Mouse (Mus musculus) R1 (cell line): Measurements from ENCODE around the gene Clstn2.

Experiments used
- DNase-seq: peaks from one replicate; pipeline ENCODE4 v3.0.0-alpha.2; 2018; ENCODE audit warnings: low read depth, low spot score

The Clstn2 gene

DNA sequence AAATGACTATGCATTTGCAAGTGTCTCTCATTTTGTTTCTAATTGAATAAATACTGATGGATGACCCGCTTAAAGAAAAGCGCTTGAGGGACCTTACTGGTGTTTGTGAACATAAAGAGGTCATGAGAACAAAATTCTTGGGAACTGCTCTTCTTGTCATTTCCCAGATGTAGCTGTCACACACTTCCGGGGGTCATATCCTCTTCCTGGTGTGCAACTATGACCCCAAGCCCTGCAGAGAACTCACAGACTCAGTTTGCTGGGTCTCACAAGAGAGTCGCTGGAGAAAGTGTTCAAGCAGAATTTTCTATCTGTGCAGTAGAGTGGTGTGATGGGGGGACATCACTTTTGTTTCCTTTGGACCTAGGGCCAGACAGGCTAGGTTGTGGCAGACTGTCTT, 442.3 kb downstream of the Clstn2 start:
- DNase-seq, result no peak

DNA sequence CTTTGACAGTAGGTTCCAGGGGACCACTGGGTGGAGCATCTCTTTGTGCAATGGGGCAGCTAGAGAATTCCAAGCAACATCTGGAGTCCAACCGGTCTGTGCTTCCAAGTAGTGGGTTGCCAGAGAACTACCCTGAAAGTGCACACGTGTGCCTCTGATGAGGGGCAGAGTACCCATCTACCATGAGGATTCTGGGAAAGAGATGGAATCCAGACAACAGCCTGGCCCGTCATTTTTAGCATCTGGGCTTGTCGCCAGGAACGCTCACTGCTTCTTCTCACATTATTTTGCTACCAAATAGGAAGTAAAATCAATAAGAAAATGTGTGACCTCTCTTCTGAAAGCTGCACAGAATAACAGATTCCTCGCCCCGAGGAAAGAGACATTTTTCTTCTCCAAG, 462.1 kb downstream of the Clstn2 start:
- DNase-seq, result no peak

DNA sequence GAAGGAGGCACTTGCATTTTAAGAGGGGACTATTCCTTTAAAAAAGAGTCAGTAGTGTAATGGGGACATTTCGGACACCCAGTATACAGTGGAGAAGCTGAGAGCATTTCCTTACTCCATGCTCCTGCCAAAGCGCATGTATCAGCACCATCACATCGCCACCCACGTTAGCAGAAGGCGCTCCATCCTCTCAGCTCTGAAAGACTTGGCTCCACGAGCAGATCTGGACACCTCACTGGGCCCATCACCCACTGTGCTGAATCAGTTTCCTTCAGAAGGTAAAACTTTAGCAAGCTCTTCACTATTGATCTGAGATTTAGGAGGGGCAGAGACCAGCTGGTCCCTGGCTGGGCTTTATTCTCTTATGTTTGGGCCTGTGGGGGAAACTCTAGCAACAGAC, 469.9 kb downstream of the Clstn2 start:
- no peak for DNase-seq

DNA sequence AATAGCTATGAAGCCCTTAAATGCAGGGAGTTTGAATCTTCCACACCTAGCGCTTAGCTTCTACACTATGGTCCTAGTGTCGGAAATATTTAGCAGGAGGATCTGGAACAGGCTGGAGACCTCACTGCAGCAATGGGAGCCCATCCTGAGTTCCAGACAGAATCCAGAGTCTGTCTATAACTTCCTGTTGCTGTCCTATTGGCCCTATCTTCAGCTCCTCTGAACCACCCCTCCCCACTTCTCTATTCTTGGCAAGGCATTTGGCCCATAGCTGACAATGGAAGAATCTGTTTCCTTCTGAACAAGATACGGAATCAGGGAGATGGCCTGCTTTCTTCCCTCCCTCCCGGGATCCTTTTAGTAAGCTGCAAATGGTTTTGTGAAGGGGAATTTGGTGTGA, 488.6 kb downstream of the Clstn2 start:
- no peak for DNase-seq

DNA sequence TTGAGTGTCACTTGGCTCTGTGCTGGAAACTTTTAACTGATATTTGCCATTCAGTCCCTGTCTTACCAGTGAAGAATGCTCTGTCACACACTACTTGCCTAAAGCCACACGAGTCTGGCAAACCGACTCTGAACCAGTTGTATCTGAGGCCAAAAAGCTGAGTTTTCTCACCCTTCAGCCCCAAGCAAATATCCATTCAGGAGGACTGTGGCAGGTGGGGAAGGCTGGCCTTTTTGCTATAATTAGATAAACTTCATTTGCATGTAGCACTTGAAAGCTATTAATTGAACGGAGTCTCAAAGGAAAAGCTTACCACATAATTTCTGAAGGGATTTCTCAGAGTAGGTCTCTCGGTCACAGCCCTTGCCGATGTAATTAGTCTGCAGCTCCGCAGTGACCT, 491.6 kb downstream of the Clstn2 start:
- DNase-seq, result no peak

DNA sequence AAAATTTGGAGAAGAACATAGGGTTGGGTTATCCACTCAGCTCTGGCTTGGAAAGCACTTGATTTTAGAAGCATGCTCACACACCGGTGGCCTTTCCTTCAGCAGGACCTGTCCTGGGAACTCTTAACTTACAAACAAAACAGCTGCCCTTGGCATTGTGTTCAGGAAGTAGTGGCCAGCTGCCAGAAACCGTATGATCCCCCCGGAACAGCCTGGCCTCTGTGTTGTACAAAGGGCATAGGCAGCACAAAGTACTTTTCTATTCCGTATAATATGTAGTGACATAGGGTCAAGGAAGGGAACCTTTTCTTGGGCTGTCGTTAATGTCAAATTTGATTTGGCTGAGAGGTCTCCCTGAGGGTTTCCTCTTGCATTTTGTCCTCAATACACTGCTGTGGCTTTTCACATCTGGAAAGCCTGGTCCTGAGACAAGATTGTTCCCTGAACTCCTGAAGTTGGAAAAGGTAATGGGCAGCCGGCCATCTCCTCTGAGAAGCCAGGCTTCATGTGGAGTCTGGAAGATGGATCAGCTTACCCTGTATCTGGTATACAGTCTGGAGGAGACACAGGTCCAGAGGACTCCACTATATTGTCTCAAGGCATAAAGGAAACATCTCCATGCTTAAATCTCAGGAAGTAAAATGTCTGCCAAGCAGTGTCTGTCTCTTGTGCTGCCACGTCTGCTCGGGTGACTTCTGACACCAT, 494.8 kb downstream of the Clstn2 start:
- DNase-seq, result no peak

DNA sequence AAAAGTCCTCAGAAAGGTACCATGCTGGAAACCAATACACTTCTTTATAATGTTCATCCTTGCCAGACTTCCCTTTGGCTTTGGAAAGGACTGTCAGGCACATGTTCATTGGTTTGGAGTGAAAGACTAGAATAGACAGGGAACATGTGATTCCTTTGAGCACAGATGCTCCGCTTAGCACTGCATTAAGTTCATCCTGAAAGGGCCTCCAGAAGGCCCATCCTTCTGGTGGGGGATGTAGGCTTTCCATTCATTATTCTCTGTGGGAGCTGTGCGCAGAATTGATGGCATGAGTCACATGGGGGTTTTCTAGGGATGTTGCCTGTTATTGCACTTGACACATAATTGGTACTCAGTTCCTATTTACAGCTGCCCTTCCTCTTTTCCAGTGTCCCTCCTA, 498.8 kb downstream of the Clstn2 start:
- no peak for DNase-seq

DNA sequence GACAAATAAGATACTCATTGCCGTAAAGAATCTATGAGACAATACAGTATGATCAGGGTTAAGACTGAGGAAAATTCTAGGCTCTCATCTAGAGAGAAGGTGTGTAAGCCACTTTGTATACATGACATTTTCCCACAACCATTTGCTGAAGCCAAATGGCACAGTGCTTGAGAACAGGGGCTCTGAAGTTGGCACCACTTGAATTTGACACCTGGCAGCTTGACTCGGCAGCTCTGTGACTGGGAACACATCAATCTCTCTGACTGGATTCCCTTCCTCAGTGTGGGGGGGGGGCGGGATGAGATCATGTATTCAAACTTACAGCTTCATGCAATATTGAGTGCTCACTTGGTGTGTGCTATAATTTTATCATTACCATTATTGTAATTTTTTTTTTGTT, 499.7 kb downstream of the Clstn2 start:
- DNase-seq, result no peak

DNA sequence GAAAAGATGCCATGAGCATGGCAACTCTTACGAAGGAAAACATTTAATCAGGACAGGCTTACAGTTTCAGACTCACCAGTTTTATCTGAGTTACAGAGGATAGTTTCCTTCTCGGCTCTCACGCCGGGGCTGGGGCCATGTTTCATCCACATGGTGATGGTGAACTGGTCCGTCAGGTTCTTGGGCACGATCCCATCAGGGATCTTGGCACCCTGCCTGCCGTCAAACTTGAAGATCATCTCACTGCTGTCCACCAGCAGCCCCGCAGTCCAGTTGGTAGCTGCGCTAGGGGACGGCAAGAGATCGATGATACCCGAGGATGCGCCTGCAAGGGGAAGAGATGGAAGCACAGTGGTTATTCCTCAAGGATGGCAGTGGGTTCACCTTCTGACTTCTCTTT, 500.4 kb downstream of the Clstn2 start:
- no peak for DNase-seq

DNA sequence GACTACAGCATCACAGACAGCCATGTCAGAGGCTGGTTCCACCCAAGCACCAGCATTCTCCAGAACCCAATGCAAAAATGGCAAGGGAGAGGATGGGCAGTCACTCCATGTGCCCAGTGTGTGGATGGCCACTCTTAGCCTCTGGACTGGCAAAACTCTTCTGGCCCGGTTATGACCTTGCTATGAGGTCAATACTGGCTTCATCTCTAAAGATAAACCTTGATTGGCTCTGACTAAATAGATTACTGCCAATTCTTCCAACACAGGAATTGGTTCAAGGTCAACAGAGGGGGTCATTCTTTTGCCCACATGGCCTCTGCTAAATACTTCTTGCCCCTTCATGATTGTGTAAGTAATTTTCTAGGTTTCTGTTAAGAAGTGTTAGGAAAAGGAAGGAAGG, 505.1 kb downstream of the Clstn2 start:
- no peak for DNase-seq

DNA sequence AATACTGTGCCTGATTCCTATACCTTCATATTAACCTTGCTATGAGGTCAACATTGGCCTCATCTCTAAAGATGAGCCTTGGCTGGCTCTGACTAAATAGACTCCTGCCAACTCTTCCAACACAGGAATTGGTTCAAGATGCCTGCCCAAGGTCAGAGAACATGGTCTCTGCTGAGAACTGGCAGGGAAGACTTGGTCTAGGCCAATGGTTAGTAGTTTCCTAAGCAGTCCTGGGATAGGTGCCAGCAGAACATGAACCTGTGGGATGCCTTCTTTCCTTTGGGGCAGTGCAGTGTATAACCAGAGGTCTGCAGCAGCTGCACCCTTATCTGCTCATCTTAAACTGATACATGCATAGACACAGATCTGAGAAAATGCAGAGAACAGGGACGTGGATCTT, 505.7 kb downstream of the Clstn2 start:
- no peak for DNase-seq

DNA sequence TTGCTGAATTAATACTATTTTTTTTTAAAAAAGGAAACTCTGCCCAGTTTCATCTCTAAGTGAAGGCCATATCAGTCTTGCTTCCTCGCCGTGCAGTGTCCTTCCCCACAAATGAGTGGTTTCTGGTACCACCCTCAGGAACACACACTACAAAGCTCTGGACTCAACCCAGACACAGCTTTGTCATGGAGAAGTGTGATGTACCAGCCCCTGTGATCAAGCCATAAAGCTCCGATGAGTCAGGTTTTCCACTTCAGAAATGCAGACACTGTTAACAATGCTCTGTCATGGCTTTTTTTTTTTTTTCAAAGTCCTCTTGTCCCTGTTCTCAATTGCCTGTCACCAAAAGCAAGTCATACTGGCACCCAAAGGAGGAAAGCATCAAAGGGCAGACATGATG, 507.4 kb downstream of the Clstn2 start:
- no peak for DNase-seq

DNA sequence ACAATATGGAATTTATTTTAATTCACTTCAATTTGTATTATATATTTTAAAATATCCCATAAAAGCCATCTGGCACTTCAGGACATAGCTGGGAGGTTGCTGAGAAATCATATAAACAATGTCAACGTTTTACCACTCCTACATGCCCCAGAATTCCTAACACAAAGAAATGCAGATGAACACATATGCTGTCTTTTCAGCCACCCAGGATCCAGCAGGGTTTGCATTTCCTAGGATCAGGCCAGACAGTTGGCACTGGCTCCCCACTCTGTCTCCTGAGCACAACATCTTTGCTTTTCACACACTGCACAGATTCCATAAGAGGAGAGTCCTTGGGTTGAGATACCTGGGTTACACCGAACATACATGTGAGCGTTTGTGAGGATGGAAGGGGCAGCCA, 508.1 kb downstream of the Clstn2 start:
- no peak for DNase-seq

DNA sequence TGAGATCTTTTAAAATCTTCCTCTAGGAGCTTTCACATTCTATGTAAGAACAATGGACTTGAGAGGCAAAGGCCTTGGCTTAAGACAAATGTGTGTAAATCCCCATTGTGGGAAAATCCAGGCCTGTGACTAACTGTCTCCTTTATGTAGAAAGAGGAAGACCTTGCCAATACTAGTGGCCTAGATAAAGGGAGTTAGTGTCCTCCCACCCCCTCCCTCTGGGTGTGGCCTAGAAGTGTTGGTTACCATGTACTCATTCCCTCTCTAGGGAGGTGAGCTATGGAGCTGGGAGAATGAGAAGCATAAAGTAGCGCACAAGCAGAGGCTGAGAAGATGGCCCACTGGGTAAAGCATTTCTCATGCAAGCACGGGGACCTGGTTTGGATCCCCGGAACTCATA, 512.2 kb downstream of the Clstn2 start:
- no peak for DNase-seq

DNA sequence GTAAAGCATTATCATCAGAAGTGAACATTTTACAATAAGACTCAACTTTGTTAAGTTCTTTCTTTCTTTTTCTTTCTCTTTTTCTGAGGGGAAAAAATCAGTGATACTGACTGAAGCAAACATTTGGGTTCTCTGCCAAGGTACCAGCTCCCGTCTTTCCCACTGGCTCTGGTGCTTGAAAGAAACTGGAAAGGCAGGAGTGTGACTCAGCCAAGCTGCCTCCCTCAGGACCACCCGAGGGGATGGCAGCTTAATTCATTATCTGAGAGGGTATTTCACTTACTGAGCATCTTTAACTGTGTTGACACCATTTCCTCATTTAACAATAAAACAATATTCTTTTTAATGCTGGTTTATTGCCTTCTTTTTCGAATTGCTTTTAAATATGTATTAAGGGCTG, 516.0 kb downstream of the Clstn2 start:
- DNase-seq, result no peak

DNA sequence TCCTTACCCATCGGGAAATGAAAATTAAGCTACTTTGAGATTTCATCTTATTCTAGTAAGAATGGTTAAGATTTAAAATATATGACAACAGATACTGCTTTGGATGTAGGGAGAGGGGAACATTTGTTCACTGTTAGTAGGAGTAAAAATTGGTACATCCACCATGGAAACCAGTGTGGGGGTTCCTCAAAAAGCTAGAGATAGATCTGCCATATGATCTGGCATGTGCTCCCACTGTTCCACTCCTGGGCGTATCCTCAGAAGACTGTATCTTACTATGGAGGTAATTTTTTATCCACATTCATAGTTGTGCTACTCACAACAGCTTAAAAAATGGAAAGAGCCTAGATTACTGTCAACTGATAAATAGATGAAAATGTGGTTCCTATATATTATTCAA, 518.3 kb downstream of the Clstn2 start:
- no peak for DNase-seq

DNA sequence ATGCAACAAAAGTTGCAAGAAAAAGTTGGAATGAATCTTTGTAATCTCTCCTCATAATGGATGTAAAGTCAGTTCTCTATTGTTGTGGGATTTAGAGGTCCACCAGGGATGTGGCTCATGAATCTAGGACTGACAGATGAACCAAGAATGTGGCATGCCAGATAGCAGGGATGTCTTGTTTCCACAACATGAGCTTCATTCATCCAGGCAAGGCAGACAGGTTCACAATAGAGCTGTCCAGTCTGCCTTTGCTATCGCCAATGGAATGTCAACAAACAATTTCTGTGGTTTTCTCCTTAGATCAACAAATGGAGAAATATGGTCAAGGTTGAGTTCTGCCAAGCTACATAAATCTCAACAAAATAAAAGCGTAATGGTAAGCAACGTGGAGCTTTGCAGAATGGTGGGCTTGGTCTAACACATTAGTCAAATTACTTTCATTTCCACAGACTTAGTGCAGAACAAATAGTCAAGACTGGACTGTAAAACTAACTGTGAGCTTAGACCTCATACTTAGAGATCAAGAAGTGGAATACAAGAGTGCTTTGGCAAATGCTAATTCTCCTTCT, 520.6 kb downstream of the Clstn2 start:
- no peak for DNase-seq

DNA sequence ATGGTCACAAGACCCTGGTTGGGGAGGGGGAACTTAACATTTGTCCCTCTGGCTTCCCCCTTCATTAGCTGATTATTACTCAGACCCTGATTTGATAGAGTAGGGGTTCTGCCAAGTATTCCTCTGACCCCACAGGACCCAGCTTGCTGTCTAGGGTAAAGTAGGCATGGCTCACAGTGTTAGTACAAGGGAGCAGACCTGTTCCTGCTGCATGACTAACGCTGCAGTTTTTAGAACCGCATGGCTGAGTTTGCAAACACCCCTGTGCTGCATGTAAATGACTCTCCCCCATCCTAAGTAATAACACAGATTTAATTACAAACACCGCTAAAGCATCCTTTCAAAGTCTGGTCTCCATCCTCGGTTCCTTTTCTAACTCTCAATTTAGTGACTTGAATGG, 531.6 kb downstream of the Clstn2 start:
- no peak for DNase-seq

DNA sequence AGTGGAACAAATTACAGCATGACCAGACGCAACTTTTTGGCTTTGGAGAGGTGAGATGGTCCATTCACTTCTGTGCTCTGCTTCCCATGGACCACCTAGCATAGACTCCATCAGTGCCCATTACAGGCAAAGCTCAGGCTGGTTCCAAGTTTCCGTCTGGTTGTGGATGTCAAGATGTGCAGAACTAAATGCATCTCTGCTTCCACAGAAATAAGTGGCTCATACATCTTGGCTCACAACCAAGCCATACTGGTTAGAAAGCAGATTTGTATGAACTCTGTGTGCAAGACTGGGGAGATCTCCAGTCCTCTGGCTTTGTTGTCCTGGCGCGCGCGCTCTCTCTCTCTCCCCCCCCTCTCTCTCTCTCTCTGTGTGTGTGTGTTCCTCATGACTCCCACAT, 537.9 kb downstream of the Clstn2 start:
- DNase-seq, result no peak

DNA sequence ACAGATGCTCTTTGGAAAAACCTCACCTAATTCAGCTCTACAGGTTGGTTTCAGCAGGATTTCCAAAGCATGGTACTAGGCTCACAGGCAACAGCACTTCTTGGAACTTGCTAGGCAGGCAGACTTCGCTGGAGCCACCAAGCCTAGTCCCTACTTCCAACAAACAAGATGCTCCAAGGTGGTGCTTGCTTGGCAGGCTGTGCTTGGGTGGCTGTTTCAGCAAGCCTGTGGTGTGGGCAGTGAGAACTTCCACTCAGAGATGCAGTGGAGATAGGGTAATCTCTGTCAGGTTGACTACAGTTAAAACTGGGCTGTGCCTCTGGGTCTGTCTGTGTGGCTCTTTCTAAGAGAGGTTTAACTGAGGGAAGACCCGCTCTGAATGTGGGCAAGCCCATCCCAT, 541.4 kb downstream of the Clstn2 start:
- DNase-seq, result no peak

DNA sequence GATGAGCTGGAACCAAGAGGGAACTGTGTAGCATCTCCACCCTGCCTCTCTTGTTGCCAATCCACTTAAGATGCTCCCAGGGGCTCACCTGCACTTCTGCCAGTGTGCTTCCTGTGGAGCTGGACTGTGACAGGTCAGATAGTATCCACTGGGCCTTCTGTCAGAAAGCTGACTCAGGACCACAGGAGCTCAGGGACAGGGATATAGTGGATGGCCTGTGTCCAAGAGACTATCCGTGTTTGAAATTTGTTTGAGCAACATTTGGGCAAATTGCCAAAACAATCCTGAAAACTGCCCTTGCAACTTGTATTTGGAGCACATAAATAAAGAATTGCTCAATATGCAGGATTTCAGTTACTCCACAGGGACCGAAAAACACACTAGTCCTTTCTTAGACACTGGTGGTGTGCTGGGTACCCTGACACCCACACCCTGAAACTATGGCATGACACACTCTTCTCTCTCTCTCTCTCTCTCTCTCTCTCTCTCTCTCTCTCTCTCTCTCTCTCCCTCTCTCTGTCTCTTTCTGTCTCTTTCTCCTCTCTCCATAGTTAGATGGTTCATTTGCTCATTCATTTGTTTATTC, 542.3 kb downstream of the Clstn2 start:
- DNase-seq, result no peak

DNA sequence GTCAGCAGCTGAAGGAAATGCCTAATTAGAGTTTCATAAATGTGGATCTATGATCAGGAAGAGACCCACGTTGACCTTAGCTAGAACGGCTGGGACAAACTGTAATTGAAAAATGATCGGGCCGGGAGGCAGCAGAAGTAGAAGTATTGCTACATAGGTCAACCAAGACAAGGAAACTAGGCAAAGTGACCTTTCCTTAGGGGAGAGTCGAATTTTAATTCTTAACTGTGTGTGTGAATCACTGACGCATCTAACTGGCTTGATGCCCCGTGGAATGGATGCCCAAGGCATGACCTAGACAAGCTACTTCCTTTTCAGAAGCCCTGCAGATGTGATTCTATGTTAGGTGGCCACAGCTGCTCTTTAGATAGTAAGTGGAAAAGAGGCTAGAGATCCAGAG, 546.2 kb downstream of the Clstn2 start:
- no peak for DNase-seq

DNA sequence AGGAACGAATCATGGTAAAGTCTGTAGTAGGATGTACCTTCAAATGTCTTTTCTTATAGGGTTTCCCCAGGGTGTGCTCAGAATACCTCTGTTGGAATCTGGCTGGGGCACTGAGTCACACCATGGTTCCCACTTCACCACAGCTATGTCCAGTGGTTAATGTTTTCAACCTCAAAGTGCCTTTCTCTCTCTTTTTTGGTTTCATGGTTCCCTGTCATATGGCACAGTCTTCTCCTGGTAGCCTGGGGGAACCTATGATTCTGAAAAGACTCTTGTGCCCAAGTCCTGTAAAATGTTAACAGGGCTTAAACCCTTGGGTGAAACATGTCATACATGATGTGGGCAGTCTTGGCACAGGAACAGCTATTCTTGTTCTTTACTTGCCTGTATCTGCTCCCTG, 551.8 kb downstream of the Clstn2 start:
- DNase-seq, result no peak

DNA sequence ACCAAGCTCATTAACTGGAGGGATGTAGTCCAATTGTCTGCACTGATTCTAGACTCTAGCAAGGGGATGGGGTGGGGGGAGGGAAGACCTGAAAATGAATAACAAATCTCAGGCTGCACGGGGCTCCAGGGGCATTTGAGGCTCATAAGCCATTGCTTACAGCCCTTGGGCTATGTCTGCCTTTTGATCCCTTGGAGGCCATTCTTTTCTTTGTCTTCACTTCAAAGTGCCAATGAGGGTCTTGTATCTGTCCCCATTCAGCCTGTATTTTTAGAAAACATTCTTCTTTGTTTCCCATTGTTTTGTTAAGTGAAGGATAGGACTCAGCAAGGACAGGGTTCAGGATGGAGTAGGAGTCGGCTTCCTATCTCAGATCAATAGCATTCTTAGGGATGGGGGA, 556.0 kb downstream of the Clstn2 start:
- DNase-seq, result peak; percentile 66
